Mouse (Mus musculus): Measurements from ENCODE around the gene Aifm2.

Gene Aifm2

DNA sequence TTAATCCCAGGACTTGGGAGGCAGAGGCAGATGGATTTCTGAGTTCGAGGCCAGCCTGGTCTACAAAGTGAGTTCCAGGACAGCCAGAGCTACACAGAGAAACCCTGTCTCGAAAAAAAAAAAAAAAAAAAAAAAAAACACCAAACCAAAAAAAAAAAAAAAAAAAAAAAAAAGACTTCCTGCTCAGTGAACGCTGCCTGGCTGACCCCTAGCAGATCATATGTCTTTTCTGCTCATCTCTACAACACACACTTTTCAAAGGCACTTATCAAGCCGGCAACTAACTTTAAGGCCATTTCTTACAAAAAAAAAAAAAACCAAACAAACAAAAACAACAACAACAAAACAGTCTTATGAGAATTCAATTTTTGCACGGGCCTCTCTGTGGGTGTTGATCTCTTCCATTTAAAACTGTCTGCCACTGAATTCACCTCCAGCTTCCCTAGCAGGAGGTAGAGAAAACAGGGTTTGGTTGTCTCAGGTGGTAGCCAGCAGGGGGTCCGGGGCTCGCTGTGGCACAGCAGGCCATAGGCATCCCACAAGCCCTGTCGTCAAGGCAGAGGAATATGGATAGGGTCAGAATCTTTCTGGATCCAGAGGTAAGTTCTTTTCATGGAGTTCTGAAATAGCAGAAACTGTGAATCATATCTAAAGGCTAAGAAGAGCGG lies 66.5 kb downstream of the Aifm2 start:
- peak; percentile 46 for DNase-seq

- DNase-seq = peak; percentile 84
Measured at GRCm38 (mm10) chr10:61782799-61783611, 67.9 kb downstream of the Aifm2 start.

- peak; percentile 92 for DNase-seq
Measured at GRCm38 (mm10) chr10:61783621-61784251, 68.7 kb downstream of the Aifm2 start, which contains the start of gene H2afy2. H2afy2 (minus strand) TSS chr10:61784147.

GRCm38 (mm10) chr10:61784414-61784813 lies 69.4 kb downstream of the Aifm2 start:
- peak; percentile 58 for DNase-seq

- DNase-seq = no peak
Measured at GRCm38 (mm10) chr10:61787541-61788313, 72.7 kb downstream of the Aifm2 start.

DNA sequence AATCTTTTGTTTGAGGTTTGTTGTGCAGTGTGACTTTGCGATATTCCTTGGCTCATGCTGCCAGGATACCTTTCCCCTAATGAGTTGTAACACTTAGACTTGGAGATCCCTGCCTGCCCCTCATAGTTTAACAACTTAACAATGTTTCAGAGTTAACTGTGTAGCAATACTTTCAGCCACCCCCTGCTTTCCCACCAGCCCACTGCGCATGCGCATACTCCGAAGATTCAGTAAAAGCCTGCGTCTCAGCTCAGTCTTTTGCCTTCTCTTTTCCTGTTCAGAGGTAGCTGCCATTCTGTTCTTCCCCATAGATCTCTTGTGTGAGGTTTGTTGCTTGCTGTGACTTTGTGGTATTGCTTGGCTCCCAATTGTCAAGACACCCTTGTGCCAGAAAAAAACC lies 73.4 kb downstream of the Aifm2 start:
- no peak for DNase-seq
